ENCODE assay signal across 9 mouse cellular contexts in the genomic region with DNA sequence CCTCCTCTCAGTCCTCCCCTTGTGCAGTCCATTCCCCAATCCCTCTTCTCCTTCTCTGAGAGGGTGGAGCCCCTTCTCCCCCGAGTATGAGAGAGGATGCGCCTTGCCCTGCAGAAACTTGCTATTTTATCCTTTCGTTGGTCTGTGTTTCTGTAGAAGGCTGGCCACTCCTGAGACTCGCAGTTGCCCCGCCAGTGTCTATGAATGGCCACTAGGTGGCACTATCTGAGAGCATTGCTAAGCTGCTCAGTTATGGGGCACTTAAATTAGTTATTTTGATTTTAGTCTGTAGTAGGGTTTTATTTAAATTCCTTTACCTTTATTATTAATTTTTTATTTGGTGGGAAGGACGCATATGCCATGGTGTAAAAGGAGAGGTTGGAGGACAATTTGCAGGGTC. TPM values are rescaled to one million over a fixed set of nuclear protein-coding genes. Genes with fewer than 3 reads are reported as not detected.
DNase-seq lines count a peak whose midpoint lies in the region; ATAC-seq and TF ChIP-seq lines count a peak whose summit lies in the region.
"Had no signal": no experiment of that assay in that cellular context is flagged by ENCODE, and none has a peak within 500 bp of the region (broad histone marks: within the 10 kb centered on the region; RNA-seq: fewer than 3 reads in every experiment).

No protein-coding gene starts in this region.

- H3K4me3 ChIP-seq in cortical plate, adult 2 months (ENCODE audit: insufficient read depth, low read length): no peak overlapping the region
- H3K4me3 ChIP-seq: hindbrain, embryonic 15.5 days had no signal

- no peak for TF ChIP-seq POLR2A in cortical plate, adult 2 months (IDR thresholded peaks at IDR 0.05; ENCODE audit: extremely low read depth, insufficient read depth, low read length)

- peak; percentile 14 to 41 for DNase-seq in CD8-positive naive resting alpha-beta T cell, adult 2 months (ENCODE audit: low read depth in 2 of 2, low spot score in 2 of 2)
- peak; percentile 1 to 16 for DNase-seq in heart, adult 9 months (ENCODE audit: low spot score in 2 of 2)
- peak; percentile 28 to 63 for DNase-seq in kidney, postnatal 36 days
- DNase-seq in lung, adult 18-20 months: peak; percentile 41 to 51
- peak; percentile 6 for DNase-seq in retina, adult 2 months (ENCODE audit: low read depth, low spot score)
- DNase-seq in thymus, postnatal 25 days: peak; percentile 49

- H3K27ac ChIP-seq in cortical plate, adult 2 months (ENCODE audit: insufficient read depth, low read length): no peak overlapping the region
- H3K27ac ChIP-seq: hindbrain, embryonic 15.5 days had no signal

- no peaks in the 10 kb centered on the region for H3K4me1 ChIP-seq in cortical plate, adult 2 months (ENCODE audit: control insufficient read depth, insufficient read depth, low read length)
- H3K4me1 ChIP-seq: hindbrain, embryonic 15.5 days had no signal

- ATAC-seq in activated CD4-positive, CD25-positive, alpha-beta regulatory T cell, adult 4 months: peak; percentile 52

- peak; percentile 53 for TF ChIP-seq CTCF in cortical plate, adult 2 months (IDR thresholded peaks at IDR 0.05; ENCODE audit: extremely low read depth, insufficient read depth, low read length)

RNA-seq across cellular contexts. Expression of a gene that starts 48.0 kb away (rescaled TPM):
- 10 to 100 TPM; 22.8 to 28.2 TPM for polyA plus RNA-seq in activated CD4-positive, CD25-positive, alpha-beta regulatory T cell, adult 4 months (2017; shearing (Covaris generic))
- polyA plus RNA-seq in cortical plate, adult 2 months (2012; rRNA removed): 16.5 and 18.5 TPM in 2 replicates
